Mouse (Mus musculus) liver, postnatal 0 days (tissue): ENCODE measurements around the gene Nat14.

ENCODE experiments used
- CTCF ChIP-seq: sonication (generic); IDR thresholded peaks from 2 replicates; pipeline ENCODE4 v1.5.1; 2016; ENCODE audit warnings: antibody characterized with exemption, low read depth
- EP300 ChIP-seq: IDR thresholded peaks from 2 replicates; pipeline ENCODE4 v1.6.1; 2016; ENCODE audit warnings: antibody characterized with exemption, low read depth, mild to moderate bottlenecking

GRCm38 (mm10) chr7:4948386-4948785 lies 26.6 kb downstream of the Nat14 start:
- no peak for TF ChIP-seq CTCF
- no peak for TF ChIP-seq EP300
